Mouse (Mus musculus) B cell, adult 2 months (primary cell): ENCODE measurements around the gene Vwa3b.

ENCODE experiments used
- DNase-seq, 2 experiments: peaks; one replicate each; pipeline ENCODE4 v3.0.0; 2022

The Vwa3b gene

GRCm38 (mm10) chr1:37063841-37064240, 37.4 kb downstream of the Vwa3b start:
- DNase-seq, result no peak

DNA sequence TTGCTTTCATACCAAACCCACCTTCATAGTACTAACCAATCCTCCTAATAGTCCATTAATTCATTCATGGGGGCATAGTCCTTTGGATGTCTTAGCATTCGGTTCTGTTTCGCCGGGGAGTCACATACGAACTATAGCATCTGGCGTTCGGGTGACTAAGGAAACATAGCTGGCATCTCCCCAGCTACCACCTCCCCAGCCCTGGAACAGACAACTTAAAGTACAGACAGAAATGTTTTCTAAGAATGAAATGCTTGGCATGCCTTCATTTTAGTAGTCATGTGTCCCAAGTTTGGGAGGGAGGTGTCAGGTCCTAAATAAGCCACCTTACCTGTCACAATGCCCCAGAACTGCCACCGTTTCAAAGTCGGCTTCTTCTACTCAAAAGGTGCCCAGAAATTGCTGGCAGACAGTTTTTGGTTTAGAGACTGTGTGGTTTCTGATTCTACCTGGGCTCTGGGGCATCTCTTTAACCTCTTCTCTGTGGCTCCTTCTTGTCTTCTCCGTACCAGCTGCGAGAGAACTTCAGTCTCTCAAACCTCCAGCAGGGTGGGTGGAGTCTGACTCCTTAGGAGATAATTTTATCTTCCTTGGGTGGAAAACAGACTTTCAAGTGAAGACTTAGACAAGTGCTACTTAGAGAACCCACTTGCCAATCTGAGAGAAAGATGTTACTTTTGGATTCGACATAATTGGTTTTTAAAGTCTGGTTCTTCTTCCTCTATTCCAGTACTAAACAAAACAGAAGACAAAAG, 39.4 kb downstream of the Vwa3b start:
- DNase-seq, result no peak

GRCm38 (mm10) chr1:37075759-37076158, 49.4 kb downstream of the Vwa3b start:
- DNase-seq, result no peak

DNA sequence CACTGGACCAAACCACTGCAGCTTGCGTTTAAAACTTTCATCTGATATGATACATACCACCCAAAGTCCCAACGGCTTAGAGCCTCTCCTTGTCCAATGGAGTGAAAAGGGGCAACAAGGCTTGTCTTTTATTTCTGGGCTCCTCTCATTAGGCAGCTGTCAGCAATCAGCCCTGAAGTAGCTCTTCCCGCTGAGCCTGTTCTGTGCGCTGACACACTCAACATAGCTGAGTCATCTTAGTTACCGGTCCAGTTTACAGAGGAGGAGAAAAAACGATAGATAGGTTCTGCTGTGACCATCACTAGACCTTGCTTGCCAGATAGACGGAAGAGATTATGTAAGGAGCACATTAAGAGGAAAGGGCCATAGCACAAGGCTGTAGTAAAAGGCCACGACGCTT, 50.9 kb downstream of the Vwa3b start:
- DNase-seq, result no peak

- DNase-seq, result no peak
Measured at GRCm38 (mm10) chr1:37077955-37078549, 51.7 kb downstream of the Vwa3b start.

DNA sequence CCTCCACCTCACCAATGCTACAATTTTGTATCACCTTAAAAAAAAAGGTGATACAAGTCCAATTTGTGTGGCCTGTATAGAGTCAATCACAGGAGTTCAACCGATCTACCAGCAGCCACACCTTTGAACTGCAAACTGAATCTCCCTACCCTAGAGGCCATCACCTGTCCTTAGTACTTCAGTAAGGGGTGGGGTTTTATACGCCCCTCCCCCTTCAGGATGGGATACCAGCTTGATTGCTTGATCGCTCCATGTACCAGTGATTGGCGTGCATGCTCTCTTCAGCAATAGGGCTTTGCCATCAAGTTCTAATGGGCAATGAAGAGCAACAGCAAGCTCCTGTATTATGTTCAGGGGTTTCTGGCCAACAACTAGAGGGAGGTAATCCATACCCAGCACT, 54.0 kb downstream of the Vwa3b start:
- DNase-seq, result no peak

- no peak for DNase-seq
Measured at GRCm38 (mm10) chr1:37081376-37082214, 55.2 kb downstream of the Vwa3b start.

DNA sequence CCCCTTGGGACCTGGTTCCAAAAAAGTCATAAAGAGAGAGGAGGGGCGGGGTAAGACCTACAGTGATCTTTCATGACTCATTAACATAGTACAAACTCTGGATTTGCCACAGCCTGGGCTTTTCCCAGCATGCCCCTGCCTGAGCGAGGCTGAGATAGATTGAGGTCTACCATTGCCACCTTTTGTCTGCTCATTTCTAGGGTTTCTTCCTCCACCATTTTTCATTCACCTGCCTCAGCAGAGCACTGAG, 55.7 kb downstream of the Vwa3b start:
- no peak for DNase-seq

DNA sequence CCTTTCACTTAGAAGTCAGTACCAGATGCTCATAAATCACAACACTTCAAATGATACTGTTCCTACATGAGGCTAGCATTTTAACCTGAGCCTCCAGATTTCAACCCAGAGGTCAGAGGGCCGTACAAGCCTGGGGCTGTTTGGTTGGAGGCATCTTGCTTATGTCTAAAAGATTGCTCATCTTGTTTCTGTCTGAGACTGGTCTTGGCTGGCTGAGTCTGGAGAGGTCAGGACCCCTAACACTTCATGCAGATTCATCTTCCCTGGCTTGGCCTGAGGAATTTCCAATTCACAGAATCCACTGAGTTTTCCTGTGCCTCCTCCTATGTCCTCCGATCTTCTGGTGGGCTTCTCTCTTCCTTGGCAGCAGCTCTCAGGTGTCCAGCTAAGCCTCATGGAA, 57.7 kb downstream of the Vwa3b start:
- no peak for DNase-seq

- no peak for DNase-seq
Measured at GRCm38 (mm10) chr1:37085171-37085570, 58.8 kb downstream of the Vwa3b start.

DNA sequence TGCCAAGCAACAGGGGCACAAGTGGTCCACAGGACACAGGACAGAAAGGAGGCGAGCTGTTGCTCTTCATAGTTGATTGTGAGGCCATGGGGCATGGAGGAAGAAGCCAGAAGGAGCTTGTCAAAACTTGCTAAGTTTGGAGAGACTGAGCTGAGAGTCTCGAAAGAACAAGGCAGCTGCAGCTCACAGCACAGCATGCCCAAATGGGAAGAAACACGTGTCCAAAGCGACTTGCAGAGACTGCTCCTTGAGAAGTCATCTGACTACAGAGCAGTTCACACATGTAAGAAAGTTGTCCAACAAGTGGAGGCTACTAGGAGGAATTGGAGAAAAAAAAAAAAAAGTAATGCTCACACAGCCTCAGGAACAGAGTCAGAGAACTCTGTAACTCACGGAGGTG, 62.8 kb downstream of the Vwa3b start:
- no peak for DNase-seq

GRCm38 (mm10) chr1:37097382-37098093, 71.1 kb downstream of the Vwa3b start:
- DNase-seq, result no peak

GRCm38 (mm10) chr1:37098094-37098555, 71.7 kb downstream of the Vwa3b start:
- no peak for DNase-seq

GRCm38 (mm10) chr1:37100361-37100760, 74.0 kb downstream of the Vwa3b start:
- DNase-seq, result no peak

DNA sequence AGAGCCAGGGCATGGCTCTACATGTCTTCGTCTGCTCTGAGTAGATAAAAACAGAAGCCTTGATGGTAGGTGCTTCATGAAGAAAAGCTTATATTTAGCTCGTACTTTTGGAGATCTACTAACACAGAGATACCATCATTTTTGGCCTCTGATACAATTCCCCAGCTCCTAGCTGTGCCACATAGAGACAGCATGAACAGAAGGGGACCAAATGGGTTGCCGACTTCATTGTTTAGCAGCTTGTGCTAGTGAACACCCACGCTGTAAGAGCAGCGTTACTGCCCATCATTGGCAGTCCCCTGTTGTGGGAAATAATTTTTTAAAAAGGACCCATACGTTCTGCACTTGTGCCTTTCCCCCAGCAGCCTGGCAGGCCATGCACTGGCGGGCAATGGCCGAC, 74.6 kb downstream of the Vwa3b start:
- DNase-seq, result no peak

- no peak for DNase-seq
Measured at GRCm38 (mm10) chr1:37101717-37102116, 75.3 kb downstream of the Vwa3b start.

DNA sequence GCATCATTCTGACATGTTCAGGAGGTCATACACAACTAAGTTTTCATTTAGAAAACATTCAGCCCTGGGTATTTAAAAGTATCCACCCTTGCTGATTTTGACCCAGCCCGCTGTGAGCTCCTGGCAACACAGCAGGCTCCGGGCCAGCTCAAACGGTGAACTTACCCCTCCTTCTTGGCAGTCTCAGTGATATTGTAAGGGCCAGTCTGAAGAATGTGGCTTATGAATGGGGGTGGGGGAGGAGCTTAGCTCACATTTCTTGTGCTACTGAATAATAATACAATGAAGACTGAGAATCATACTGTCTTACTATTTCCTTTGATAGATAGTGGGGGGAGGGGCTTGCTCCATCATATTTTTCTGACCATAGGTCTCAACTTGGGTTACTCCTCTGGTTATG, 78.8 kb downstream of the Vwa3b start:
- DNase-seq, result no peak

GRCm38 (mm10) chr1:37113781-37114180, 87.4 kb downstream of the Vwa3b start:
- no peak for DNase-seq

DNA sequence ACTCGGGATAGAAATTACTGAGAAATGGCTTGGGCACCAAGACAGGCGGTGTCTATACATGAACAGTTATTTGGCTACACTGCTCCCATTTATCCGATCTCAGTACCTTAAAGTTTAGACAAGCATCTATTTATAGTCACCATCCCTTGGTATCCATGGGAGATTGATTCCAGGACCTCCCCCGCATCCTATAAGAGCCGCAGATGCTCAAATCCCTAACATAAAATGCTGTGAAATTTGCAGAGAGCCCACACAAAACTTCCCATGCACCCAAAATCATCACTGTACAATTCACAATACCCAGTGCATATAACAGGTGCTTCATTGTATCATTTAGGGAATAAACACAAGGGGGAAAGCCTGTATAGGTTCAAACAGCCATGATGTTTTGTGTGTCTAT, 89.5 kb downstream of the Vwa3b start:
- no peak for DNase-seq

GRCm38 (mm10) chr1:37116574-37116973, 90.2 kb downstream of the Vwa3b start:
- no peak for DNase-seq

GRCm38 (mm10) chr1:37117964-37118363, 91.6 kb downstream of the Vwa3b start:
- DNase-seq, result no peak

DNA sequence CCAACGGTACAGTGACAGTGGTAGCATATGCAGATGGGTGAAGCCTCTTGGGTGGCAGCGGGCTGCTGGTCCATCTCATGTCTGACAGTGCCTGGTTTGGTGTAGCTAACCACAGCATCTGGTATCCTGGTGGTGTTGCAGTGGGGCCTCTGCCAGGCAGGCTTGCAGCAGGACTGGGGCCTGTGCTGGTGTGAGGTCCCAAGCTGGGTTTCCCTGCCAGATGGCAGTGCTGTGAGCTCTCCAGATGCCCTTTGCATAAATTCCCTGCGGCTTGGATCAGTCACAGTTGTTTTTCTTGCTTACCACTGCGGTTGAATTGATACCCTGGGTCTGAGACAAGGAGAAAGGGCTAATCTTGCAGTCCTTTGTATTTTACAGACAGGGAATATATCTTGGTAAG, 95.9 kb downstream of the Vwa3b start:
- no peak for DNase-seq

DNA sequence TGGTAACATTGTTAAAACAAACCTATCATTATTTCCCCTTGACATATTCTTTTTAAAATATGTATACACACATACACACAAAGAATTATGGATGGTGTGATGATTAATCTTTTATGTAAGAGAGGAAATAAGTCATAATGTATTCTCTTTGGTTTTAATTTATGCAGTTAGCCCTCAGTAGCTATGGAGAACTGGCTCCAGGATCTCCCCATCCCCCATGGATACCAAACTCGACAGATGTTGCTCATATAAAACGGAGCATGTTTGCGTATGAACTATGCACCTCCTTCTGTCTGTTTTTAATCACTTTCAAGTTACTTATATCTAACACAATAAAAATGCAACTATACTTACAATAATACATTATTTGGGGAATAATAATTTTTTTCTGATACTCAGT, 96.4 kb downstream of the Vwa3b start:
- DNase-seq, result no peak
